Mouse (Mus musculus) MN1 (cell line): ENCODE results near the gene Hoxb5.
A peak's percentile ranks its signal among the peaks of the same experiment; 100 is the strongest.

Experiments
- DNase-seq: peaks from one replicate; pipeline ENCODE4 v3.0.0-alpha.2; 2016; ENCODE audit warnings: low spot score

Gene Hoxb5

GRCm38 (mm10) chr11:96288455-96289221, 14.5 kb upstream of the Hoxb5 start:
- no peak for DNase-seq

GRCm38 (mm10) chr11:96289293-96289692, 13.8 kb upstream of the Hoxb5 start:
- no peak for DNase-seq

GRCm38 (mm10) chr11:96289837-96290236, 13.3 kb upstream of the Hoxb5 start:
- DNase-seq, result no peak

- DNase-seq, result no peak
Measured at GRCm38 (mm10) chr11:96290705-96291355, 12.3 kb upstream of the Hoxb5 start.

DNA sequence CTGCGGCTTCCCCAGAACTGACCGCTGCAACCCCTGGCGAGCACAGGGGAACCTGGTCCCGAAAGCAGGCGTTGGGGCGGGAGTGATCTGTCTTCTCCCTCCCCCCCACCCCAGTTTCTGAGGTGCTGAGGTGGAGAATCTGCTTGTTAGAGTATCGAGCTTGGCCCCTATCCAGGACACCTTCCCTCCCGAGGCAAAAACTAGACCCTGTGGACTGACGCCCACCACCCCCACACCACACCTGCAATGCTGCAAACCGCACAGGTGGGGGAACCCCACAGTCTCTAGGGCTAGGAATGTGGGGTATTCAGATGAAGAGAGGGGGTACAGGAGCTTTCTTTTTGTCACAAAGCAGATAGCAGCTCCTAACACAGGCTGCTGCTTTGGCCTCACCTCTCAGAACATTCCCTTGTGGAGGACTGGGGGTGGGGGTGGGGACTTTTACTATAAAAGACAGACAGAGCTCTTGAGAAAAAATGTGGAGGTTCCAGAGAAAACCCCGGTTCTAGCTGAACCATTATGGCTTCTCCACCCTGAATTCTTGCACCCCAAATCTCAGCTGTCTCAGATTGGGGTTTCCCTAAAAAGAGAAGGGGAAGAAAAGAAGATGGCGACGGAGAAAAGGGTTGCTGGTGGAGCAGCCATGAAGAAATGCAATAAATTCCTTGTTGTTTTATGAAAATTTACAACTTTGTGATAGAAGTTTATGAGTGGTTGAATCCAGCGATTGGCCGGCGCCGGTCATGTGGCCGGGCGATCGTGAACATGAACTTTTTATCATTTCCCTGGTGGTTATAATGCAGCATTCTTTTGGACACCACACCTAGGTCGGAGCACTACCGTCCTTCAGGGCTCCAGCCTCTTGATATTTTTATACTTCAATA, 11.2 kb upstream of the Hoxb5 start, which contains the start of gene Hoxb6:
TSS of gene Hoxb6 (plus strand) at position 796 of the 884 bp plus-strand sequence.
- DNase-seq, result no peak

- no peak for DNase-seq
Measured at GRCm38 (mm10) chr11:96292565-96293301, 10.4 kb upstream of the Hoxb5 start.

GRCm38 (mm10) chr11:96293302-96293921, 9.7 kb upstream of the Hoxb5 start:
- no peak for DNase-seq

GRCm38 (mm10) chr11:96294245-96295091, 8.7 kb upstream of the Hoxb5 start:
- DNase-seq, result peak; percentile 28

DNA sequence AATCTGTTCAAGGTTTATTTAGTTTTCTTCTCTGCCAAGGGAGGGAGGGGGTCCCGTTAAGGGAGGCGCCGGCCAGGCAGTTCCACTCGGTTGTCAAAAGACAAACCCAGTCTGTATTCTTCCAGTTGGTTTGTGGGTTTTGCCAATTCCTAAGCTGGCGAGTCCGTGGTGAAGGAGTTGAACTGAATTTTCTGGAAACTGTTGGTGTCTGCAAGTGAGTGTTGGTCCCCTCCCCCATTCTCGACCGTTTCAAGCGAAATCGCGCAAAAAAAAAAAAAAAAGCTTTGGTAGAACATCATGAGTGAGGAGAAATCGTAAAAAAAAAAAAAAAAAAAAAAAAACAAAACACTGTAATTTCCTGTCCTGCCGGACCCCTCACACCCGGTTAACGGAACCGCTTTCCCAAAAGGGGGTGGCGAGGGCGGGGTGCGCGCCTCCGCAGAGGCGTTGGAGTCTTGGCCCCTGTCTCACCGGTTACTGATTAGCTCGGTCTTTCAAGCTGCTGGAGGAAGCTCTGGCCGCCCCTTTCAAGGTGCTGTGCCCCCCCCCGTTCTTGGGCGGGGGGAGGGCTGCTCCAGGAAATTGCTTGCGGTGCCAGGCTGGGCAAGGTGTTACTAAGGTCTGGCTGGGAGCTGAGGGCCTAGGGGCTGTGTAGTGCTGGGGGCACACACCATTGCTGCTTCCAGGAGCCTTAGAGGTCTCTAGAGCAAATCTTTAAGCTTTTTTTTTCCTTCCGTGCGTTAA, 7.9 kb upstream of the Hoxb5 start:
- no peak for DNase-seq

DNA sequence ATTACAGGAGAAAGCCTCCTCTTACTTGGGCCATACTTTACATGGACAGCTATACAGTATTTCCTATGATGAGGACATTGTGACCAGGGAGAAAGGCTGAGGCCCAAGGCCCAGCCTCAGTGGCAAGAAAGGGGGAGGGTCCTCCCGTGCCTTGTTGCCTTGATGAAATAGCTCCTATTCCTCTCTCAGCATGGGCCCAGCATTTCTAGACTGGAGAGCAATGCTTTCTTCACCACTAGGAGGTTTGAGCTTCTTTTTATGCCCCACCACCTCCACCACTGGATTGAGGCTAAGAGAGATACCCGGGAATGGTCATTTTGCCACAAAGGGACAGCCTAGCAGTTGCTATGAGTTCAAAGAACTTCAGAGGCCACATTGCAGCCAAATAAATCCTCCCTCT, 6.1 kb upstream of the Hoxb5 start:
- DNase-seq, result no peak

- DNase-seq, result no peak
Measured at GRCm38 (mm10) chr11:96297428-96297827, 5.7 kb upstream of the Hoxb5 start.

GRCm38 (mm10) chr11:96297968-96298635, 5.0 kb upstream of the Hoxb5 start:
- DNase-seq, result no peak

DNA sequence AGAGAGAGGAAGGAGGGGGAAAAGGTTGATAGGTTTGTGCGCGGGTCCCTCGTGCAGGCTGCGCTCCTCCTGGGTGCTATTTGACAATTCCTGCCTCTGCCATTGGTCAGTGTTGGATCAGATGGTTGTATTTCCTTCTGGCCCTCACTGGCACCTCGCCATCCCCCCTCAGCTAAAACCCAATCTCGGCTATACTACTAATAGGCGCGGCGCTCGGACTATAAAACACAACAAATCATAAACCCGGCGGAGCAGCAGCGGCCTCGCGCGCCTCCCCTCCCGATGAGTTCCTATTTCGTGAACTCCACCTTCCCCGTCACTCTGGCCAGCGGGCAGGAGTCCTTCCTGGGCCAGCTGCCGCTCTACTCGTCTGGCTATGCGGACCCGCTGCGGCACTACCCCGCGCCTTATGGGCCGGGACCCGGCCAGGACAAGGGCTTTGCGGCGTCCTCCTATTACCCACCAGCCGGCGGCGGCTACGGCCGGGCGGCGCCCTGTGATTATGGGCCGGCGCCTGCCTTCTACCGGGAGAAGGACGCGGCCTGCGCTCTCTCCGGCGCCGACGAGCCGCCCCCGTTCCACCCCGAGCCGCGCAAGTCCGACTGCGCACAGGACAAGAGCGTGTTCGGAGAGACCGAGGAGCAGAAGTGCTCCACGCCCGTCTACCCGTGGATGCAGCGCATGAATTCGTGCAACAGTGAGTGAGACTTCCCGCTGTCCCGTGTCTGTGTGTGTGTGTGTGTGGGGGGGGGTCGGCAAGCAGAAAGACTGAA, 4.1 kb upstream of the Hoxb5 start:
- DNase-seq, result no peak

DNA sequence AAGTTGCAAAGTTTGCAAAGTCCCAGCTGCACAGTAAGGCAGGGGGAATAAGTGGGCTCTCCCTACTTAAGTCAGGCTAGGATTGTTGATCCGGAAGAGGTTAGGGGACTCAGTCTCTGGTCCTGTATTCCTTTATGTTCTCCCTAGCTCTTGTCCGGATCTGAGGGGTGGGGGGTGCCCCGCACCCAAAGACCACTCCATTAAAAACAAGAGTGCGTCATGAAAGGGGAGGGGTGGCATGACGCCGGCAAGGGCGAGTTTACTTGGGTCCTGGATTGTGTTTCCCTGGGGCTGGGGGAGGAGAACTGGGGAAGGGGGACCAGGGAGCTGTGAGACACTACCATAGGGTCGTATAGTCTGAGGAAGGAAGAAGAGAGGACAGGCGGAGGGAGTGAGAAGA, 3.4 kb upstream of the Hoxb5 start:
- no peak for DNase-seq

DNA sequence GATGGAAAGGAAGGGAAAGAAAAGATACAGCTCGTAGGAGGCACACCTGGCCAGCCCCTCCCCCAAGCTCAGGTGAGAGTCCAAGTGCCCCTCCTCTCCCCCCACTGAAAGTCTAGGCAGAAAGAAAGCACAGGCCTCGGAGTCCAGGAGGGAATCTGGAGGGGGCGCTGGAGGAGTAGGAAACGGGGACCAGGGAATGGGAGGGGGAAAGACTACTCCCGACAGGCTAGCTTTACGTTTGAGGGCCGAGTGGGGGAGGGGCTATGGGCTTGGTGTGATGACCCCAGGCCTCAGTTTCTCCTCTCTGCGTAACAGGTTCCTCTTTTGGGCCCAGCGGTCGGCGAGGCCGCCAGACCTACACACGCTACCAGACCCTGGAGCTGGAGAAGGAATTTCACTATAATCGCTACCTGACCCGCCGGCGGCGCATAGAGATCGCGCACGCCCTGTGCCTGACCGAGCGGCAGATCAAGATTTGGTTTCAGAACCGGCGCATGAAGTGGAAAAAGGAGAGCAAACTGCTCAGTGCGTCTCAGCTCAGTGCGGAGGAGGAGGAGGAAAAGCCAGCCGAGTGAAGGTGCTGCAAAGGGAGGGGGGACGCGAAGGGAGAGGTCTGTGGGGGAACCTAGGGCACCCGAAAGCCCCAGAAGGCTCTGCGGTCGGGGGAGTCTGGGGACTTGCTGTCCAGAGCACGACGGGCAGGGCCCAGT, 2.6 kb upstream of the Hoxb5 start:
- no peak for DNase-seq

GRCm38 (mm10) chr11:96301064-96301431, 2.1 kb upstream of the Hoxb5 start:
- DNase-seq, result no peak

DNA sequence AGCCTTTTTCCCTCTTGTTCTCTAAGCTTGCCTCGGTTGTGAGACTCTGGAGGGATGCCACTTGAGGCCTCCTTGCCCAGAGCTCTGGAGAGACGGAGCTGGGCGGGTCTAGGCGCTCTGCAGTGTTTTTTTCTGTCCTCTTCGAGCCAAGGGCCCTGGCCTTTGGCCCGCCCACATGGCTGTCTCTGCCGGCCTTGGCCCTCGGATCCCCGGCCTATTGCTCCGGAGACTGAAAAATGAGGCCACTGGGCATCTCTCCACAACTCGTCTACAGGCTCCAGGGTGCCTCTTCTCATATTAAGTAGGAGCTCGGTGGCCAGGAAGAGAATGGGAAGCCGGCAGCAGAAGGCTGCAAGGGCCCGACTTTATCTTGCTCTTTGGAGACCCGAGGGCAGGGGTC, 1.3 kb upstream of the Hoxb5 start:
- DNase-seq, result no peak
